Mouse (Mus musculus) MEL (cell line): ENCODE data around the gene Tbc1d1. TPM values are rescaled to one million over a fixed set of nuclear protein-coding genes. Genes with fewer than 3 reads are reported as not detected.

Experiments
- DNase-seq: peaks from one replicate; pipeline ENCODE4 v3.0.0; 2011; ENCODE audit warnings: low read depth, low spot score
- H3K27ac ChIP-seq: 2 replicates; pipeline ENCODE4 v1.5.1; 2012; ENCODE audit warnings: low read depth, mild to moderate bottlenecking, control low read depth, low read length, moderate library complexity; ENCODE audit not compliant: control insufficient read depth
- H3K27me3 ChIP-seq, 2 experiments: fragments of 150-350 bp in 1 of 2; sonication (generic) in 1 of 2; 2 replicates each; pipeline ENCODE4 v1.6.1; 2012; ENCODE audit warnings: low read length in 2 of 2, mild to moderate bottlenecking in 2 of 2, improper control_type of control experiment in 1 of 2, moderate library complexity in 1 of 2; ENCODE audit not compliant: insufficient read depth in 2 of 2, control insufficient read depth in 1 of 2
- H3K36me3 ChIP-seq, 2 experiments: 2 replicates each; pipeline ENCODE4 v1.6.1; 2012 to 2014; ENCODE audit warnings: low read length in 2 of 2, improper control_type of control experiment in 1 of 2, inconsistent platforms in 1 of 2, mild to moderate bottlenecking in 1 of 2; ENCODE audit not compliant: insufficient read depth in 2 of 2, control insufficient read depth in 1 of 2
- H3K4me1 ChIP-seq, 2 experiments: fragments of 150-350 bp in 1 of 2; sonication (generic) in 1 of 2; 2 replicates each; pipeline ENCODE4 v1.6.1; 2012; ENCODE audit warnings: low read length in 2 of 2, improper control_type of control experiment in 1 of 2, mild to moderate bottlenecking in 1 of 2; ENCODE audit not compliant: insufficient read depth in 2 of 2, control insufficient read depth in 1 of 2
- H3K4me3 ChIP-seq, 2 experiments: fragments of 150-350 bp in 1 of 2; sonication (generic) in 1 of 2; 2 replicates each; pipeline ENCODE4 v1.5.1; 2012; ENCODE audit warnings: low read depth in 2 of 2, low read length in 2 of 2, mild to moderate bottlenecking in 2 of 2, moderate library complexity in 2 of 2, control low read depth in 1 of 2, improper control_type of control experiment in 1 of 2; ENCODE audit not compliant: control insufficient read depth in 1 of 2, insufficient read depth in 1 of 2
- H3K79me2 ChIP-seq: 2 replicates; pipeline ENCODE4 v1.6.1; 2012; ENCODE audit warnings: mild to moderate bottlenecking, low read length, moderate library complexity; ENCODE audit not compliant: control insufficient read depth, poor library complexity, insufficient read depth
- H3K9ac ChIP-seq: 2 replicates; pipeline ENCODE4 v1.6.1; 2012; ENCODE audit warnings: low read depth, mild to moderate bottlenecking, control low read depth, low read length, moderate library complexity; ENCODE audit not compliant: control insufficient read depth, poor library complexity, severe bottlenecking
- H3K9me3 ChIP-seq: fragments of 150-350 bp; sonication (generic); replicated peaks from 2 replicates; pipeline ENCODE4 v1.6.1; 2012; ENCODE audit warnings: mild to moderate bottlenecking, low read length, improper control_type of control experiment, moderate library complexity; ENCODE audit not compliant: insufficient read depth
- BHLHE40 ChIP-seq: IDR thresholded peaks from 2 replicates; pipeline ENCODE4 v1.6.1; 2012; ENCODE audit warnings: low read depth, mild to moderate bottlenecking, inconsistent platforms, low read length, improper control_type of control experiment, borderline replicate concordance
- CHD2 ChIP-seq: IDR thresholded peaks from 2 replicates; pipeline ENCODE4 v1.6.1; 2011; ENCODE audit warnings: low read length, improper control_type of control experiment
- ETS1 ChIP-seq: IDR thresholded peaks from 2 replicates; pipeline ENCODE4 v1.6.1; 2012; ENCODE audit warnings: low read depth, mild to moderate bottlenecking, inconsistent platforms, low read length, improper control_type of control experiment, moderate library complexity
- GATA1 ChIP-seq: IDR thresholded peaks from 2 replicates; pipeline ENCODE4 v1.6.1; 2011; ENCODE audit warnings: low read depth, low read length, improper control_type of control experiment
- MAFK ChIP-seq: IDR thresholded peaks from 2 replicates; pipeline ENCODE4 v1.6.1; 2011; ENCODE audit warnings: low read depth, mild to moderate bottlenecking, low read length, improper control_type of control experiment, borderline replicate concordance
- MAX ChIP-seq: IDR thresholded peaks from 2 replicates; pipeline ENCODE4 v1.6.1; 2011; ENCODE audit warnings: low read length, improper control_type of control experiment
- MAZ ChIP-seq: IDR thresholded peaks from 2 replicates; pipeline ENCODE4 v1.6.1; 2012; ENCODE audit warnings: low read depth, mild to moderate bottlenecking, inconsistent platforms, low read length, improper control_type of control experiment
- NELFE ChIP-seq: IDR thresholded peaks from 2 replicates; pipeline ENCODE4 v1.6.1; 2011; ENCODE audit warnings: low read depth, low read length, improper control_type of control experiment
- POLR2A ChIP-seq, 2 experiments: IDR thresholded peaks; 2 replicates each; pipeline ENCODE4 v1.6.1; 2011 to 2012; ENCODE audit warnings: low read length in 2 of 2, mild to moderate bottlenecking in 2 of 2, control low read depth in 1 of 2, improper control_type of control experiment in 1 of 2, low read depth in 1 of 2, moderate library complexity in 1 of 2; ENCODE audit not compliant: control insufficient read depth in 1 of 2, insufficient read depth in 1 of 2, poor library complexity in 1 of 2
- POLR2AphosphoS5 ChIP-seq: IDR thresholded peaks from 2 replicates; pipeline ENCODE4 v1.6.1; 2012; ENCODE audit warnings: low read depth, borderline replicate concordance, mild to moderate bottlenecking, inconsistent platforms, low read length, moderate library complexity, mixed read lengths
- RAD21 ChIP-seq: IDR thresholded peaks from 2 replicates; pipeline ENCODE4 v1.6.1; 2011; ENCODE audit warnings: mild to moderate bottlenecking, low read depth, low read length, improper control_type of control experiment
- TAL1 ChIP-seq: IDR thresholded peaks from 2 replicates; pipeline ENCODE4 v1.6.1; 2012; ENCODE audit warnings: mild to moderate bottlenecking, inconsistent platforms, low read length, moderate library complexity, mixed read lengths
- TBP ChIP-seq: IDR thresholded peaks from 2 replicates; pipeline ENCODE4 v1.8.0; 2011; ENCODE audit warnings: low read depth, low read length, improper control_type of control experiment
- UBTF ChIP-seq: IDR thresholded peaks from 2 replicates; pipeline ENCODE4 v1.6.1; 2012; ENCODE audit warnings: low read depth, mild to moderate bottlenecking, inconsistent platforms, low read length, improper control_type of control experiment, moderate library complexity, borderline replicate concordance; ENCODE audit not compliant: insufficient read depth
- USF1 ChIP-seq: IDR thresholded peaks from 2 replicates; pipeline ENCODE4 v1.6.1; 2014; ENCODE audit warnings: low read depth, mild to moderate bottlenecking, inconsistent platforms, low read length, improper control_type of control experiment, moderate library complexity
- ZMIZ1 ChIP-seq: IDR thresholded peaks from 2 replicates; pipeline ENCODE4 v1.6.1; 2012; ENCODE audit warnings: low read depth, mild to moderate bottlenecking, inconsistent platforms, low read length, improper control_type of control experiment, moderate library complexity
- ZNF384 ChIP-seq: IDR thresholded peaks from 2 replicates; pipeline ENCODE4 v1.6.1; 2012; ENCODE audit warnings: low read depth, mild to moderate bottlenecking, inconsistent platforms, low read length, improper control_type of control experiment
- polyA plus RNA-seq, 2 experiments: library from polyadenylated mRNA; stranded (reverse) in 1 of 2; unstranded in 1 of 2; fragments of >175 nt in 1 of 2; fragments of >200 nt in 1 of 2; gene quantifications; 2 replicates each; pipeline versions ENCODE4 v1.2.1 to v1.2.4; 2012; ENCODE audit warnings: low replicate concordance in 2 of 2, low read depth in 1 of 2; ENCODE audit not compliant: insufficient read length in 2 of 2, insufficient read depth in 1 of 2, missing spikeins in 1 of 2
- total RNA-seq: library from RNA; depleted of rRNA; stranded (reverse); fragments of 300-350 nt; gene quantifications from 2 replicates; pipeline ENCODE4 v1.2.3, GENCODE M21; 2012

The Tbc1d1 gene
- total and polyA plus RNA-seq, 3 experiments = 22.5 to 24.4 TPM; not detected in 1

- no peak overlapping the region for H3K27ac ChIP-seq
- no peaks in the 10 kb centered on the region for H3K27me3 ChIP-seq
- no peak for DNase-seq
- H3K79me2 ChIP-seq = peaks cover 1% of the 10 kb centered on the region; the same call in 1 of the 2 replicates
- H3K9ac ChIP-seq = no peak overlapping the region
- no peaks in the 10 kb centered on the region; a peak in 1 of 4 replicates for H3K36me3 ChIP-seq
- TF ChIP-seq TBP (no peak), ZNF384 (no peak), BHLHE40 (no peak), TAL1 (no peak), RAD21 (no peak), NELFE (no peak), POLR2A (IDR thresholded peaks at IDR 0.05; ENCODE audit: control insufficient read depth in 1 of 2, insufficient read depth in 1 of 2, low read depth in 1 of 2, low read length in 2 of 2, poor library complexity in 1 of 2) (no peak), MAX (no peak), ETS1 (no peak), GATA1 (no peak)
- no peaks in the 10 kb centered on the region for H3K4me1 ChIP-seq
- no peak overlapping the region for H3K4me3 ChIP-seq
- H3K9me3 ChIP-seq = no peaks in the 10 kb centered on the region
Observed at GRCm38 (mm10) chr5:64211284-64211683, 55.2 kb downstream of the Tbc1d1 start.

- H3K27me3 ChIP-seq = no peaks in the 10 kb centered on the region
- no peak for DNase-seq
- no peak overlapping the region for H3K9ac ChIP-seq
- H3K9me3 ChIP-seq = no peaks in the 10 kb centered on the region
- TF ChIP-seq USF1 (no peak), MAZ (no peak), CHD2 (no peak)
- no peak overlapping the region for H3K27ac ChIP-seq
- H3K4me1 ChIP-seq = no peaks in the 10 kb centered on the region
- H3K4me3 ChIP-seq = no peak overlapping the region
- peaks cover 1% of the 10 kb centered on the region; the same call in 1 of the 2 replicates for H3K79me2 ChIP-seq
- no peaks in the 10 kb centered on the region; a peak in 1 of 4 replicates for H3K36me3 ChIP-seq
Observed at GRCm38 (mm10) chr5:64212206-64212605, 56.1 kb downstream of the Tbc1d1 start.

DNA sequence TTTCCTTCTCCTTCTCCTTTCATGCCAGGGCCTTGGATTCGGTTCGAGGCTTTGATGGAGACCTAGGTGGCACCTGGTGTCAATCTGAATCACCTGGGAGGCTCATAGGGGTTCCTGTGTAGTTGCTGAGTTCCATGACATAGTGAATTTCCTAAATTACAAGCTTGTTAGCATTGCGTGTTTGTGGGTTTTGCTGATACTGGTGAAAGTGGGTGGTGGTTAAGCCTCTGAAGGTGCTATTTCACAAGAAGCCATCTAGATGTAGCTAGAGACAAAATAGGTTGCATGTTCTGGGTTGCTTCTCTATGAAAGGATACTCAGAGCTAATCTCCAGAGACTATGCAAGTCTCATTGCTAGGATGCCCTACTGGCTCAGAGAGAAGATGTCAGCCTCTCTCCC lies 56.5 kb downstream of the Tbc1d1 start:
- peaks cover 1% of the 10 kb centered on the region; the same call in 1 of the 2 replicates for H3K79me2 ChIP-seq

More for the DNA sequence above, 56.5 kb downstream of the Tbc1d1 start:
- Histone ChIP-seq H3K27me3 (no peaks in the 10 kb centered on the region), H3K4me3 (no peak overlapping the region), H3K27ac (no peak overlapping the region), H3K36me3 (no peaks in the 10 kb centered on the region; a peak in 1 of 4 replicates), H3K4me1 (no peaks in the 10 kb centered on the region), H3K9me3 (no peaks in the 10 kb centered on the region), H3K9ac (no peak overlapping the region)
- TF ChIP-seq MAFK (no peak), UBTF (no peak), POLR2AphosphoS5 (no peak), ZMIZ1 (no peak), NELFE (no peak)
- DNase-seq = no peak
